Mouse (Mus musculus) lung, postnatal 0 days (tissue): ENCODE measurements around the gene C3. TPM values are rescaled to one million over a fixed set of nuclear protein-coding genes. Genes with fewer than 3 reads are reported as not detected.

Experiments used
- ATAC-seq: fragments of 200-750 bp; cut with Nextera tagmentation; 2 replicates; pipeline ENCODE4 v1.8.0; 2017; ENCODE audit warnings: moderate library complexity
- DNase-seq: peaks from one replicate; pipeline ENCODE4 v3.0.0-alpha.2; 2016; ENCODE audit warnings: low spot score
- H3K27ac ChIP-seq: fragments of 300-500 bp; sonication (generic); 2 replicates; pipeline ENCODE4 v1.5.1; 2014; ENCODE audit warnings: antibody characterized with exemption, mild to moderate bottlenecking, low read length, mixed read lengths
- H3K27me3 ChIP-seq: fragments of 300-500 bp; sonication (generic); replicated peaks from 2 replicates; pipeline ENCODE4 v1.6.1; 2014; ENCODE audit warnings: low read length, mixed read lengths; ENCODE audit not compliant: insufficient read depth
- H3K36me3 ChIP-seq: fragments of 300-500 bp; sonication (generic); 2 replicates; pipeline ENCODE4 v1.6.1; 2014; ENCODE audit warnings: low read length, mixed read lengths; ENCODE audit not compliant: insufficient read depth
- H3K4me1 ChIP-seq: fragments of 300-500 bp; sonication (generic); 2 replicates; pipeline ENCODE4 v1.6.1; 2014; ENCODE audit warnings: antibody characterized with exemption, low read depth, low read length, mixed read lengths; ENCODE audit not compliant: insufficient read depth
- H3K4me2 ChIP-seq: fragments of 300-500 bp; sonication (generic); replicated peaks from 2 replicates; pipeline ENCODE4 v1.6.1; 2014; ENCODE audit warnings: low read depth, mild to moderate bottlenecking, low read length, moderate library complexity, mixed read lengths
- H3K4me3 ChIP-seq: fragments of 300-500 bp; sonication (generic); 2 replicates; pipeline ENCODE4 v1.5.1; 2014; ENCODE audit warnings: low read depth, low read length
- H3K9ac ChIP-seq: fragments of 300-500 bp; sonication (generic); replicated peaks from 2 replicates; pipeline ENCODE4 v1.6.1; 2014; ENCODE audit warnings: low read depth, mild to moderate bottlenecking
- H3K9me3 ChIP-seq: fragments of 300-500 bp; sonication (generic); 2 replicates; pipeline ENCODE4 v1.6.1; 2016; ENCODE audit warnings: low read length, mixed read lengths
- CTCF ChIP-seq: IDR thresholded peaks from 2 replicates; pipeline ENCODE4 v1.5.1; 2016; ENCODE audit warnings: antibody characterized with exemption, mild to moderate bottlenecking
- EP300 ChIP-seq: IDR thresholded peaks from 2 replicates; pipeline ENCODE4 v1.6.1; 2016; ENCODE audit warnings: antibody characterized with exemption, mild to moderate bottlenecking, control low read depth
- WGBS: fragments of 180-500 bp; shearing (Covaris S2); extraction: QIAGEN DNeasy Blood & Tissue Kit; methylation state at CpG from one replicate; pipeline ENCODE4 v1.1.7; 2014; 5-methylcytosine and 5-hydroxymethylcytosine counted together
- polyA plus RNA-seq: library from polyadenylated mRNA; unstranded; fragments of >200 nt; fragmentation: Nextera tagmentation; extraction: Ambion mirVana; gene quantifications from 2 replicates; pipeline ENCODE4 v1.2.1, GENCODE M21; 2015

C3 gene
- polyA plus RNA-seq, 1 experiment from 2014 or later, result 55.0 TPM

GRCm38 (mm10) chr17:57271301-57271700 is 43.4 kb upstream of the C3 start:
- TF ChIP-seq CTCF (no peak), EP300 (no peak)
- WGBS, result 65% methylated on average over 8 of the region's 9 CpGs
- Histone ChIP-seq H3K4me2 (no peak overlapping the region), H3K36me3 (no peaks in the 10 kb centered on the region), H3K9me3 (no peaks in the 10 kb centered on the region), H3K27me3 (no peaks in the 10 kb centered on the region), H3K4me1 (peaks cover 3% of the 10 kb centered on the region; the same call in 1 of the 2 replicates), H3K4me3 (no peak overlapping the region), H3K9ac (no peak overlapping the region), H3K27ac (no peak overlapping the region)
- ATAC-seq (no peak), DNase-seq (no peak)

- H3K27ac ChIP-seq, result no peak overlapping the region
- TF ChIP-seq CTCF, result no peak
- no peak for TF ChIP-seq EP300
- H3K9me3 ChIP-seq, result no peaks in the 10 kb centered on the region
- H3K36me3 ChIP-seq, result 0 out of 2 replicates have a peak, but pooled peaks cover 4% of the 10 kb centered on the region
- H3K27me3 ChIP-seq, result no peaks in the 10 kb centered on the region
- DNase-seq (no peak), ATAC-seq (no peak)
- H3K4me1 ChIP-seq, result no peaks in the 10 kb centered on the region
- WGBS, result 85% methylated on average over 6 of the region's 6 CpGs
- no peak overlapping the region for H3K9ac ChIP-seq
- H3K4me3 ChIP-seq, result no peak overlapping the region
- H3K4me2 ChIP-seq, result no peak overlapping the region
These were observed 39.7 kb upstream of the C3 start for GRCm38 (mm10) chr17:57267556-57268126.

GRCm38 (mm10) chr17:57264972-57265945 is 37.3 kb upstream of the C3 start:
- H3K4me3 ChIP-seq, result no peak overlapping the region
- no peak for TF ChIP-seq EP300
- TF ChIP-seq CTCF, result peak; percentile 50
- no peak overlapping the region; the same call in 1 of the 2 replicates for H3K9ac ChIP-seq
- H3K27me3 ChIP-seq, result no peaks in the 10 kb centered on the region
- H3K9me3 ChIP-seq, result no peaks in the 10 kb centered on the region
- DNase-seq (peak; percentile 96), ATAC-seq (peak; percentile 93)
- H3K36me3 ChIP-seq, result 0 out of 2 replicates have a peak, but pooled peaks cover 5% of the 10 kb centered on the region
- 0 out of 2 replicates have a peak overlapping the region, but pooled peaks have one; percentile 32 for H3K27ac ChIP-seq
- peak overlapping the region; percentile 43 for H3K4me2 ChIP-seq
- H3K4me1 ChIP-seq, result no peaks in the 10 kb centered on the region
- WGBS, result 28% methylated on average over 21 of the region's 22 CpGs

- no peaks in the 10 kb centered on the region for H3K27me3 ChIP-seq
- H3K27ac ChIP-seq, result no peak overlapping the region
- H3K36me3 ChIP-seq, result 0 out of 2 replicates have a peak, but pooled peaks cover 6% of the 10 kb centered on the region
- H3K4me2 ChIP-seq, result no peak overlapping the region
- DNase-seq (no peak), ATAC-seq (no peak)
- no peak overlapping the region for H3K9ac ChIP-seq
- no peak for TF ChIP-seq EP300
- TF ChIP-seq CTCF, result no peak
- H3K4me1 ChIP-seq, result no peaks in the 10 kb centered on the region
- 60% methylated on average over 2 of the region's 2 CpGs for WGBS
- no peaks in the 10 kb centered on the region for H3K9me3 ChIP-seq
- H3K4me3 ChIP-seq, result no peak overlapping the region
These were observed 36.2 kb upstream of the C3 start for GRCm38 (mm10) chr17:57264164-57264563.

GRCm38 (mm10) chr17:57262901-57263550 is 35.1 kb upstream of the C3 start:
- TF ChIP-seq EP300 (no peak), CTCF (no peak)
- H3K4me3 ChIP-seq, result no peak overlapping the region
- ATAC-seq, result no peak
- no peaks in the 10 kb centered on the region for H3K27me3 ChIP-seq
- no peak overlapping the region for H3K4me2 ChIP-seq
- peaks cover 11% of the 10 kb centered on the region; the same call in 1 of the 2 replicates for H3K36me3 ChIP-seq
- DNase-seq, result no peak
- no peaks in the 10 kb centered on the region for H3K4me1 ChIP-seq
- no peaks in the 10 kb centered on the region for H3K9me3 ChIP-seq
- 88% methylated on average over 17 of the region's 17 CpGs for WGBS
- no peak overlapping the region for H3K27ac ChIP-seq
- H3K9ac ChIP-seq, result no peak overlapping the region

- TF ChIP-seq EP300 (no peak), CTCF (no peak)
- no peak for ATAC-seq
- H3K4me1 ChIP-seq, result no peaks in the 10 kb centered on the region
- no peak for DNase-seq
- H3K9ac ChIP-seq, result no peak overlapping the region
- H3K36me3 ChIP-seq, result peaks cover 18% of the 10 kb centered on the region; the same call in 1 of the 2 replicates
- H3K4me3 ChIP-seq, result no peak overlapping the region
- WGBS, result 25% methylated on average over 1 of the region's 1 CpGs
- H3K27me3 ChIP-seq, result no peaks in the 10 kb centered on the region
- no peak overlapping the region for H3K27ac ChIP-seq
- no peaks in the 10 kb centered on the region for H3K9me3 ChIP-seq
- H3K4me2 ChIP-seq, result no peak overlapping the region
These were observed 33.9 kb upstream of the C3 start for GRCm38 (mm10) chr17:57261796-57262195.
